Mouse (Mus musculus) neural tube, embryonic 13.5 days (tissue): ENCODE measurements around the gene Snap23. TPM values are rescaled to one million over a fixed set of nuclear protein-coding genes. Genes with fewer than 3 reads are reported as not detected.
A peak's percentile ranks its signal among the peaks of the same experiment; 100 is the strongest.

Experiments
- ATAC-seq: fragments of 200-750 bp; cut with Nextera tagmentation; 2 replicates; pipeline ENCODE4 v1.8.0; 2017; ENCODE audit warnings: low read depth, mild to moderate bottlenecking, moderate TSS enrichment, moderate library complexity
- H3K27ac ChIP-seq: fragments of 300-500 bp; sonication (generic); replicated peaks from 2 replicates; pipeline ENCODE4 v1.5.1; 2015; ENCODE audit warnings: moderate library complexity, mild to moderate bottlenecking, inconsistent platforms
- H3K27me3 ChIP-seq: fragments of 300-500 bp; sonication (generic); 2 replicates; pipeline ENCODE4 v1.6.1; 2015; ENCODE audit warnings: mild to moderate bottlenecking, inconsistent platforms
- H3K36me3 ChIP-seq: fragments of 300-500 bp; sonication (generic); 2 replicates; pipeline ENCODE4 v1.6.1; 2015; ENCODE audit warnings: mild to moderate bottlenecking, inconsistent platforms
- H3K4me1 ChIP-seq: fragments of 300-500 bp; sonication (generic); replicated peaks from 2 replicates; pipeline ENCODE4 v1.6.1; 2015; ENCODE audit warnings: inconsistent platforms
- H3K4me2 ChIP-seq: fragments of 300-500 bp; sonication (generic); 2 replicates; pipeline ENCODE4 v1.6.1; 2015; ENCODE audit warnings: inconsistent platforms, mild to moderate bottlenecking, moderate library complexity
- H3K4me3 ChIP-seq: fragments of 300-500 bp; sonication (generic); 2 replicates; pipeline ENCODE4 v1.5.1; 2015; ENCODE audit warnings: mild to moderate bottlenecking, inconsistent platforms
- H3K9ac ChIP-seq: fragments of 300-500 bp; sonication (generic); 2 replicates; pipeline ENCODE4 v1.6.1; 2015; ENCODE audit warnings: moderate library complexity, mild to moderate bottlenecking, inconsistent platforms
- H3K9me3 ChIP-seq: fragments of 300-500 bp; sonication (generic); 2 replicates; pipeline ENCODE4 v1.6.1; 2016; ENCODE audit warnings: inconsistent platforms
- WGBS: fragments of 180-500 bp; shearing (Covaris S2); methylation state at CpG from one replicate; pipeline ENCODE4 v1.1.7; 2015; 5-methylcytosine and 5-hydroxymethylcytosine counted together
- polyA plus RNA-seq: library from polyadenylated mRNA; unstranded; fragments of >200 nt; fragmentation: Nextera tagmentation; extraction: Ambion mirVana; gene quantifications from 2 replicates; pipeline ENCODE4 v1.2.1, GENCODE M21; 2015

Gene Snap23
- 21.6 and 26.1 TPM in 2 replicates for polyA plus RNA-seq

DNA sequence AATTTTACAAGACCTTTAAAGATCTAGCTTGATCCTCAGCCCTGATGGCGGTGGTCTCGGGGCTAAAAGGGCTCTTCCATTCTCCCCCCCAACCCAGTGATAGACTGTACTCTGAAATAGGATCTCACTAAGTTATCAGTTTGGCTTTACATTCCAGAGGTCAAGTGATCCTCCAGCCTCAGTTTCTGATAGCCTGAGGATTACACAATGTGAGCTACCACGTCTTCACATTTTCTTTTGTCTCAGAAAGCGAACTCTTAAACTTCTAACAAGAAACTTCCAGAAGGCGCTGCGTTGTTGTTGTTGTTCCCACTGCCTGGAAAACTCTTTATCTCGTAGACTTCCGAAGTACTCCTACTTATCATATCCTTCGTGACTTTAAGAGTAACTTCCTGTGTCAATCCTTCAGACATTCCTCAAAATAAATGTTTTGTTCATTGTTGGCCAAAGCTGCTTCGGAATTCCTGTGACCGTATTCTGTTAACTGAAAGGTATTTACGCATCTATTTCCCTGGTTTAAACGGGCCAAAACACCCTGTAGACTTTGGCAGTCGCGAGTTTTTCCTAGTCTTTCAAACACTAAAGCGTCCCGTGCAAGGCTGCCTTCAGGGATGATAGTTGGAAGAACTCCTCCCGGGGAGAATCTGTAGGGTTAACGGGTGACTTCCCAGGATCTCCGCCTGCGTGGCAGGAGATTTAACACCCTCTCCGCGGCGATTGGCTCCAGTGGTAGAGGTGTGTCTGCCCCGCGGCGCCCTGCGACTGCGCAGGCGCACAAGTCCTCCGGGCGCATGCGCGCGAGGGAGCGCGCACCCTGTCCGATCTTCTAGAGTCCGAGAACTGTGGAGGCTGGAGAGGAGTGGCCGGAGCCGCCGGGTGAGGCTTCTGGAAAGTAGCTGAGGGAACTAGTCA is at the start of gene Snap23:
Gene Snap23 (plus strand): TSS at position 786 of the 912 bp plus-strand sequence.
- H3K9me3 ChIP-seq, result no peaks in the 10 kb centered on the region
- peak within 1 kb of the TSS; percentile 79 for H3K27ac ChIP-seq
- peak; percentile 90 for ATAC-seq

DNA sequence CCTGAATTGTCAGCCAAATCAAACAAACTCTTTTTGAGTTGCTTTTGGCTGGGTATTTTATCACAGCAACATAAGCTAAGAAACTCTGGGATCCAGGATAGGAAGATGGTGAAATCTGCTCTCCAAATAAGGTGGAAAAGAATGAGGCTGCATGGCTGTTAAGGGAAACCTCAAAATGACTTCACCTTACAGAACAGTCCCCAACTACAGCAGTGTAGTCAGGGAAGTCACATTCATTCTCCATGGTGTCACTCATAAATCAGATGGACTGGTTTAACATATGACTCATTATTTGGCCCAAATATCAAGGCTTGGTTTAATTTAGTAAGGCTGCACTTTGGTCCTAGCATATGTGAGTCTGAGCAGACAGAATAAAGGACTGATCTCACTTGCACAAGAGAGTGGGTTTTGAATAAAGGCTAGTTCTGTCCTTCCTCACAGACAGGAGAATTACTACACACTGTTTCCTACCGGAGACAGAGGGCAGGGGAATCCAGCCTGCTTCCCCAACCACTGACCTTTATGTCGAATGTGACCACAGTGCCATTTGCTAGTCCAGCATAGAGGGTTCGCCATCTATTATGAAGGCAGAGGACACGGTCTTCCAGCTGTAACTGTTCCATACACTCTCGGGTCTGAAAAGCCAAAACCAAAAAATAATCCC is 48.8 kb upstream of the Snap23 start:
- peaks cover 95% of the 10 kb centered on the region for H3K36me3 ChIP-seq
- no peak overlapping the region for H3K9ac ChIP-seq
- no peak overlapping the region for H3K27ac ChIP-seq
- H3K4me3 ChIP-seq, result no peak overlapping the region
- no peaks in the 10 kb centered on the region for H3K27me3 ChIP-seq
- H3K4me2 ChIP-seq, result no peak overlapping the region
- no peaks in the 10 kb centered on the region for H3K4me1 ChIP-seq
- ATAC-seq, result no peak
- no peaks in the 10 kb centered on the region for H3K9me3 ChIP-seq
- 89% methylated on average over 5 of the region's 5 CpGs for WGBS

More for the DNA sequence above, at the start of gene Snap23:
- Histone ChIP-seq H3K9ac (peak within 1 kb of the TSS; percentile 85), H3K36me3 (peaks cover 9% of the 10 kb centered on the region), H3K4me2 (peak within 1 kb of the TSS; percentile 82), H3K4me1 (peaks cover 33% of the 10 kb centered on the region), H3K27me3 (no peaks in the 10 kb centered on the region), H3K4me3 (peak within 1 kb of the TSS; percentile 79)
- 2% methylated on average over 42 of the region's 42 CpGs for WGBS

DNA sequence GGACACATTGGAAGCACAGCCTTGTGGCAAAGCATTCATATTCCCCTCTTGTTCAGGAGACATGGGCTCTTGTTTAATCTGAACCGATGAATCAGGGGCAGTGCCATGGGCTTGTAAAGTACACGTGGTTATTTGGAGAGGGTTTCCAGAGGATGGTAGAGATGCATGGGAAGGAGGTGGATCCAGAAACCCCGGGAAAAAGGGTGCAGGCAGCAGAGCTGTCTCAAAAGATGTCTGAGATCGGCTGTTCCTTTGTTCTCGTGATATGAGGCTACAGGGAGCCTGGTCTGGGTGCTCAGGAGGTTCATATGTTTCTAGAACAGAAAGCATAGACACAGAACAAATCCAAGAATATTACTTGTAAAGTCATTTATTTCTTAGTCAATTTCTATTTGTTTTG is 40.7 kb upstream of the Snap23 start:
- no peak for ATAC-seq
- Histone ChIP-seq H3K4me3 (no peak overlapping the region), H3K9ac (no peak overlapping the region), H3K4me1 (no peaks in the 10 kb centered on the region), H3K9me3 (no peaks in the 10 kb centered on the region), H3K4me2 (no peak overlapping the region), H3K27ac (no peak overlapping the region), H3K36me3 (peaks cover 97% of the 10 kb centered on the region), H3K27me3 (no peaks in the 10 kb centered on the region)
- WGBS, result 89% methylated on average over 5 of the region's 5 CpGs

DNA sequence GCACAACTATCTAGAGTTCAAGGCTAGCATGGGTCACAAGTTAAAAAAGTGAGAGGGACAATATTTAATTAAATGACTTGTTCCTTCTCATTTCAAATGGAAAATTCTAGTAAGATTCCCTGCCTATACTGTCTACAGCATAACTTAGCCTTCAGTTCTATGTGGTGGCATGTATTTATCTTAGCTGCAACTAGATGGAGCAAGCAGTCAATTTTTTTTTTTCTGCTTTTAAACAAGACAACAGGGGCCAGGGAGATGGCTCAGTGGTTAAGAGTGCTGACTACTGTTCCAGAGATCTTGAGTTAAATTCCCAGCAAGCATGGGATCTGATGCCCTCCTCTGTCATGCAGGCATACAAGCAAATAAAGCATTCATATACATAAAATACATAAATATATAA is 37.9 kb upstream of the Snap23 start:
- no peaks in the 10 kb centered on the region for H3K9me3 ChIP-seq
- no peaks in the 10 kb centered on the region for H3K4me1 ChIP-seq
- H3K4me2 ChIP-seq, result no peak overlapping the region
- H3K4me3 ChIP-seq, result no peak overlapping the region
- no peak overlapping the region for H3K27ac ChIP-seq
- no peak for ATAC-seq
- H3K36me3 ChIP-seq, result peaks cover 95% of the 10 kb centered on the region
- no peak overlapping the region for H3K9ac ChIP-seq
- no peaks in the 10 kb centered on the region for H3K27me3 ChIP-seq

DNA sequence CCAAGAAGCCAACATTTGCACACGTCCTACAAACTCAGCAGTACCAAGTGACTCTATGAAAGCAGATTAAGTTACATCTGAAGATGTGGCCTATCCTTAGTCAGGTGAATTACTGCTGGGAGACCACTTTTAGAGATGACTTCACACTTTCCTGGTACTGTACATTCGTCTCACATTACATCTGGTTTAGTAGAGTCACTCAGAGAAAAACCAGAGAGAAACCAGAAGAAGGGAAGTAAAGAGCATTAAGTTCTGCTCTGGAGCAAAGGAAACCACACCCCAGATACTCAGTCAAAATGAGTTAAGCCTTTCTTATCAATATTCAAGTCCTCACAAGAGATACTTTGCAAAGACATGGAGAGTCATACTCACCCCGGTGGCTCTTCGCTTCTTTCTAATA is 36.2 kb upstream of the Snap23 start:
- Histone ChIP-seq H3K27me3 (no peaks in the 10 kb centered on the region), H3K4me1 (no peaks in the 10 kb centered on the region), H3K4me3 (no peak overlapping the region), H3K27ac (no peak overlapping the region), H3K9me3 (no peaks in the 10 kb centered on the region), H3K4me2 (no peak overlapping the region), H3K36me3 (peaks cover 88% of the 10 kb centered on the region), H3K9ac (no peak overlapping the region)
- 88% methylated on average over 4 of the region's 4 CpGs for WGBS
- ATAC-seq, result no peak

- Histone ChIP-seq H3K27me3 (no peaks in the 10 kb centered on the region), H3K4me2 (peak overlapping the region; percentile 44), H3K4me1 (peaks cover 17% of the 10 kb centered on the region), H3K27ac (peak overlapping the region; percentile 75), H3K36me3 (peaks cover 24% of the 10 kb centered on the region), H3K9me3 (no peaks in the 10 kb centered on the region), H3K4me3 (peak overlapping the region; percentile 20), H3K9ac (no peak overlapping the region)
- ATAC-seq, result peak; percentile 89
- 27% methylated on average over 3 of the region's 3 CpGs for WGBS
These were observed 28.1 kb upstream of the Snap23 start for GRCm38 (mm10) chr2:120539333-120539732.

- Histone ChIP-seq H3K4me1 (peaks cover 17% of the 10 kb centered on the region), H3K9me3 (no peaks in the 10 kb centered on the region), H3K27me3 (no peaks in the 10 kb centered on the region), H3K4me2 (peak overlapping the region; percentile 44), H3K27ac (peak overlapping the region; percentile 75), H3K9ac (no peak overlapping the region), H3K36me3 (peaks cover 24% of the 10 kb centered on the region), H3K4me3 (0 out of 2 replicates have a peak overlapping the region, but pooled peaks have one; percentile 20)
- WGBS, result 10% methylated on average over 1 of the region's 1 CpGs
- peak; percentile 96 for ATAC-seq
These were observed 27.7 kb upstream of the Snap23 start for GRCm38 (mm10) chr2:120539778-120540208.

- no peak for ATAC-seq
- no peaks in the 10 kb centered on the region for H3K9me3 ChIP-seq
- H3K4me2 ChIP-seq, result no peak overlapping the region
- H3K36me3 ChIP-seq, result peaks cover 39% of the 10 kb centered on the region
- H3K4me3 ChIP-seq, result no peak overlapping the region
- peaks cover 9% of the 10 kb centered on the region for H3K4me1 ChIP-seq
- H3K27ac ChIP-seq, result no peak overlapping the region
- H3K27me3 ChIP-seq, result no peaks in the 10 kb centered on the region
- no peak overlapping the region for H3K9ac ChIP-seq
- WGBS, result 100% methylated on average over 2 of the region's 2 CpGs
These were observed 22.7 kb upstream of the Snap23 start for GRCm38 (mm10) chr2:120544732-120545131.

DNA sequence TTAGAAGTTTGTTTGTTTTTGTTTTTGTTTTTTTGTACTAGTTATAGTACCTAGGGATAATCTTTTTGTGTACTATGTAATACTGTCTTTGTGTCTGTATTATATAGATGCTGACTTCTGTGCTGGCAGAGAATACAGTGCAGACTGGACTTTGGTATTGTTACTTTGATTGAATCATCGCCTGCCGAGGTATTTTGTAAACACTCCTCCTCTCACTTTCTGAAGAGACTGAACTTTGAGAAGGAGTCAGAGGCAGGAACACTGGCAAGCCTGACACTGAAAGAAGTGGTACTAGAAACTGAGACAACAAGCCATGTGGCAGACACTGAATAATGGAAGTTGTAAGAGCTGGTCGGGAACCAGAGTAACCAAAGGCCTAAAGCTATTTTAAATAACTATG is 10.6 kb upstream of the Snap23 start:
- Histone ChIP-seq H3K27me3 (no peaks in the 10 kb centered on the region), H3K9ac (no peak overlapping the region), H3K4me1 (peaks cover 4% of the 10 kb centered on the region; the same call in 1 of the 2 replicates), H3K9me3 (no peaks in the 10 kb centered on the region), H3K27ac (no peak overlapping the region), H3K4me3 (no peak overlapping the region), H3K4me2 (no peak overlapping the region), H3K36me3 (peaks cover 26% of the 10 kb centered on the region)
- ATAC-seq, result no peak
- WGBS, result 75% methylated on average over 3 of the region's 3 CpGs

- Histone ChIP-seq H3K4me2 (no peak overlapping the region), H3K9ac (no peak overlapping the region), H3K4me3 (no peak overlapping the region), H3K9me3 (no peaks in the 10 kb centered on the region), H3K4me1 (peaks cover 18% of the 10 kb centered on the region), H3K27ac (no peak overlapping the region), H3K27me3 (no peaks in the 10 kb centered on the region), H3K36me3 (peaks cover 10% of the 10 kb centered on the region)
- ATAC-seq, result no peak
- WGBS, result 92% methylated on average over 3 of the region's 3 CpGs
These were observed 8.7 kb upstream of the Snap23 start for GRCm38 (mm10) chr2:120558813-120559212.

- Histone ChIP-seq H3K4me2 (no peak overlapping the region), H3K4me1 (peaks cover 18% of the 10 kb centered on the region), H3K27me3 (no peaks in the 10 kb centered on the region), H3K36me3 (no peaks in the 10 kb centered on the region), H3K9ac (no peak overlapping the region), H3K4me3 (no peak overlapping the region), H3K27ac (no peak overlapping the region), H3K9me3 (no peaks in the 10 kb centered on the region)
- ATAC-seq, result no peak
- 85% methylated on average over 1 of the region's 1 CpGs for WGBS
These were observed 5.9 kb upstream of the Snap23 start for GRCm38 (mm10) chr2:120561524-120561923.

DNA sequence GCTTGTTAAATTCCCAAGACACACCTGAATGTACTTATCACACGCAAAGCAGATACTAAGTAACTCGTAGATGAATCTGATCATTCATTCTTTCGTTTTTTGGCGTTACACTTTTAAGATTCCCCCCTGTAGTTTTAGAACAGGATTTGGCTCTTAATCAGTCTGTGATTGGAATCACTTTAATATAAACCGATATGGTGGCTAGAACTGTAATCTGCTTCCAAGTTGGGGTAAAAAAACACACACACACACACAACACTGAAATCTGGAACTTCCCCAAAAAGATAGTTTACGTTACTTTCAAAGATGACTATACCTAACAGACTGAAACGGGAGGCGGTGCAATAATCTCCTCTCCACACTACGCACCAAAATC is 4.6 kb upstream of the Snap23 start:
- H3K27me3 ChIP-seq, result no peaks in the 10 kb centered on the region
- H3K36me3 ChIP-seq, result no peaks in the 10 kb centered on the region
- whole genome bisulfite sequencing, result 28% methylated on average over 9 of the region's 9 CpGs
- H3K9ac ChIP-seq, result peak overlapping the region; percentile 96
- H3K4me1 ChIP-seq, result peaks cover 24% of the 10 kb centered on the region
- H3K4me2 ChIP-seq, result peak overlapping the region; percentile 89
- no peak for ATAC-seq
- H3K4me3 ChIP-seq, result peak overlapping the region; percentile 94
- no peaks in the 10 kb centered on the region for H3K9me3 ChIP-seq
- no peak overlapping the region for H3K27ac ChIP-seq
